Mouse (Mus musculus): ENCODE results near the gene Crb2. TPM values are rescaled to one million over a fixed set of nuclear protein-coding genes. Genes with fewer than 3 reads are reported as not detected.

The Crb2 gene
- total RNA-seq, 1 experiment from 2014 or later: not detected

- ATAC-seq (replicated peaks in 1 of 2; ENCODE audit: insufficient read depth in 1 of 2, low FRiP score in 2 of 2, low TSS enrichment in 1 of 2, low read depth in 1 of 2, poor library complexity in 2 of 2, severe bottlenecking in 2 of 2): no peak
Measured at GRCm38 (mm10) chr2:37763638-37764037, 12.4 kb upstream of the Crb2 start.

GRCm38 (mm10) chr2:37764514-37764913 is 11.5 kb upstream of the Crb2 start:
- no peak for ATAC-seq (replicated peaks in 1 of 2; ENCODE audit: insufficient read depth in 1 of 2, low FRiP score in 2 of 2, low TSS enrichment in 1 of 2, low read depth in 1 of 2, poor library complexity in 2 of 2, severe bottlenecking in 2 of 2)

GRCm38 (mm10) chr2:37765082-37765483 is 11.0 kb upstream of the Crb2 start:
- peak; percentile 14 to 30; a peak in 2 of 4 replicates for ATAC-seq (replicated peaks in 1 of 2; ENCODE audit: insufficient read depth in 1 of 2, low FRiP score in 2 of 2, low TSS enrichment in 1 of 2, low read depth in 1 of 2, poor library complexity in 2 of 2, severe bottlenecking in 2 of 2)

- peak in 1 of 2 experiments; percentile 12; a peak in 1 of 4 replicates for ATAC-seq (replicated peaks in 1 of 2; ENCODE audit: insufficient read depth in 1 of 2, low FRiP score in 2 of 2, low TSS enrichment in 1 of 2, low read depth in 1 of 2, poor library complexity in 2 of 2, severe bottlenecking in 2 of 2)
Measured at GRCm38 (mm10) chr2:37766027-37766761, 9.9 kb upstream of the Crb2 start.

- ATAC-seq (replicated peaks in 1 of 2; ENCODE audit: insufficient read depth in 1 of 2, low FRiP score in 2 of 2, low TSS enrichment in 1 of 2, low read depth in 1 of 2, poor library complexity in 2 of 2, severe bottlenecking in 2 of 2): no peak
Measured at GRCm38 (mm10) chr2:37767080-37767547, 8.9 kb upstream of the Crb2 start.

GRCm38 (mm10) chr2:37767739-37768138 is 8.3 kb upstream of the Crb2 start:
- no peak for ATAC-seq (replicated peaks in 1 of 2; ENCODE audit: insufficient read depth in 1 of 2, low FRiP score in 2 of 2, low TSS enrichment in 1 of 2, low read depth in 1 of 2, poor library complexity in 2 of 2, severe bottlenecking in 2 of 2)

- ATAC-seq (replicated peaks in 1 of 2; ENCODE audit: insufficient read depth in 1 of 2, low FRiP score in 2 of 2, low TSS enrichment in 1 of 2, low read depth in 1 of 2, poor library complexity in 2 of 2, severe bottlenecking in 2 of 2): peak; percentile 18 to 25; a peak in 2 of 4 replicates
Measured at GRCm38 (mm10) chr2:37768903-37769302, 7.1 kb upstream of the Crb2 start.

- no peak for ATAC-seq (replicated peaks in 1 of 2; ENCODE audit: insufficient read depth in 1 of 2, low FRiP score in 2 of 2, low TSS enrichment in 1 of 2, low read depth in 1 of 2, poor library complexity in 2 of 2, severe bottlenecking in 2 of 2)
Measured at GRCm38 (mm10) chr2:37769793-37770192, 6.3 kb upstream of the Crb2 start.

- ATAC-seq (replicated peaks in 1 of 2; ENCODE audit: insufficient read depth in 1 of 2, low FRiP score in 2 of 2, low TSS enrichment in 1 of 2, low read depth in 1 of 2, poor library complexity in 2 of 2, severe bottlenecking in 2 of 2): peak; percentile 77 to 79
Measured at GRCm38 (mm10) chr2:37771618-37772285, 4.3 kb upstream of the Crb2 start.

GRCm38 (mm10) chr2:37774571-37774970 is 1.5 kb upstream of the Crb2 start:
- ATAC-seq (replicated peaks in 1 of 2; ENCODE audit: insufficient read depth in 1 of 2, low FRiP score in 2 of 2, low TSS enrichment in 1 of 2, low read depth in 1 of 2, poor library complexity in 2 of 2, severe bottlenecking in 2 of 2): no peak; a peak in 1 of 4 replicates

GRCm38 (mm10) chr2:37776611-37777411 is 762 bp downstream of the Crb2 start:
- no peak for ATAC-seq (replicated peaks in 1 of 2; ENCODE audit: insufficient read depth in 1 of 2, low FRiP score in 2 of 2, low TSS enrichment in 1 of 2, low read depth in 1 of 2, poor library complexity in 2 of 2, severe bottlenecking in 2 of 2)

GRCm38 (mm10) chr2:37777958-37778720 is 2.1 kb downstream of the Crb2 start:
- ATAC-seq (replicated peaks in 1 of 2; ENCODE audit: insufficient read depth in 1 of 2, low FRiP score in 2 of 2, low TSS enrichment in 1 of 2, low read depth in 1 of 2, poor library complexity in 2 of 2, severe bottlenecking in 2 of 2): no peak

GRCm38 (mm10) chr2:37780270-37780929 is 4.4 kb downstream of the Crb2 start:
- ATAC-seq (replicated peaks in 1 of 2; ENCODE audit: insufficient read depth in 1 of 2, low FRiP score in 2 of 2, low TSS enrichment in 1 of 2, low read depth in 1 of 2, poor library complexity in 2 of 2, severe bottlenecking in 2 of 2): peak; percentile 72 to 77

- ATAC-seq (replicated peaks in 1 of 2; ENCODE audit: insufficient read depth in 1 of 2, low FRiP score in 2 of 2, low TSS enrichment in 1 of 2, low read depth in 1 of 2, poor library complexity in 2 of 2, severe bottlenecking in 2 of 2): no peak
Measured at GRCm38 (mm10) chr2:37781421-37781820, 5.4 kb downstream of the Crb2 start.

- no peak for ATAC-seq (replicated peaks in 1 of 2; ENCODE audit: insufficient read depth in 1 of 2, low FRiP score in 2 of 2, low TSS enrichment in 1 of 2, low read depth in 1 of 2, poor library complexity in 2 of 2, severe bottlenecking in 2 of 2)
Measured at GRCm38 (mm10) chr2:37782002-37782401, 6.0 kb downstream of the Crb2 start.

- no peak for ATAC-seq (replicated peaks in 1 of 2; ENCODE audit: insufficient read depth in 1 of 2, low FRiP score in 2 of 2, low TSS enrichment in 1 of 2, low read depth in 1 of 2, poor library complexity in 2 of 2, severe bottlenecking in 2 of 2)
Measured at GRCm38 (mm10) chr2:37784473-37784872, 8.4 kb downstream of the Crb2 start.

- no peak for ATAC-seq (replicated peaks in 1 of 2; ENCODE audit: insufficient read depth in 1 of 2, low FRiP score in 2 of 2, low TSS enrichment in 1 of 2, low read depth in 1 of 2, poor library complexity in 2 of 2, severe bottlenecking in 2 of 2)
Measured at GRCm38 (mm10) chr2:37786461-37786860, 10.4 kb downstream of the Crb2 start.

Measured in hematopoietic stem cell, adult 5-6 weeks (primary cell).